Mouse (Mus musculus): ENCODE results near the gene Hoxb6.
A peak's percentile ranks its signal among the peaks of the same experiment; 100 is the strongest.

Gene Hoxb6

DNA sequence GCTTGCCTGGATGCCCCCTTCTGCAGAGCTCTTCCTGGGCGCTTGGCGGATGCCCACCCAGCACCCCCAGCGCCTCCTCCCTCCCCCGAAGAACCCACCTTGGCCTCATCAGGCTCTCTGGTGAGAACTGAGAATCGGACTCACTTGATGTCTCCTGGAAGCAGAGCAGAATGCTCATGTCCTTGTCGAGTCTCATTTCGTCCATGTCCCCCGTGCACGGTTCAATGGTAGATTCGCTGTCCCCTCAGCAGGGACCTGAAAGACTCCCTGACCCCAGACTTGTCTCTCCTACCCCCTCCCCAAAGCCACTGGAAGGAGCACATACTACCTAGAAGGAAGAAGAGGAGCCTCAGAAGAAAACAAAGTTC is 8.8 kb downstream of the Hoxb6 start:
- no peak for DNase-seq (ENCODE audit: low spot score)

GRCm38 (mm10) chr11:96301837-96302236 is 9.6 kb downstream of the Hoxb6 start:
- peak; percentile 66 for DNase-seq (ENCODE audit: low spot score)

- DNase-seq (ENCODE audit: low spot score) = no peak
Measured at GRCm38 (mm10) chr11:96302381-96303150, 10.3 kb downstream of the Hoxb6 start.

- peak; percentile 87 for DNase-seq (ENCODE audit: low spot score)
Measured at GRCm38 (mm10) chr11:96303151-96304099, 11.1 kb downstream of the Hoxb6 start, which contains the start of gene Hoxb5. TSS of gene Hoxb5 (plus strand) at chr11:96303336.

DNA sequence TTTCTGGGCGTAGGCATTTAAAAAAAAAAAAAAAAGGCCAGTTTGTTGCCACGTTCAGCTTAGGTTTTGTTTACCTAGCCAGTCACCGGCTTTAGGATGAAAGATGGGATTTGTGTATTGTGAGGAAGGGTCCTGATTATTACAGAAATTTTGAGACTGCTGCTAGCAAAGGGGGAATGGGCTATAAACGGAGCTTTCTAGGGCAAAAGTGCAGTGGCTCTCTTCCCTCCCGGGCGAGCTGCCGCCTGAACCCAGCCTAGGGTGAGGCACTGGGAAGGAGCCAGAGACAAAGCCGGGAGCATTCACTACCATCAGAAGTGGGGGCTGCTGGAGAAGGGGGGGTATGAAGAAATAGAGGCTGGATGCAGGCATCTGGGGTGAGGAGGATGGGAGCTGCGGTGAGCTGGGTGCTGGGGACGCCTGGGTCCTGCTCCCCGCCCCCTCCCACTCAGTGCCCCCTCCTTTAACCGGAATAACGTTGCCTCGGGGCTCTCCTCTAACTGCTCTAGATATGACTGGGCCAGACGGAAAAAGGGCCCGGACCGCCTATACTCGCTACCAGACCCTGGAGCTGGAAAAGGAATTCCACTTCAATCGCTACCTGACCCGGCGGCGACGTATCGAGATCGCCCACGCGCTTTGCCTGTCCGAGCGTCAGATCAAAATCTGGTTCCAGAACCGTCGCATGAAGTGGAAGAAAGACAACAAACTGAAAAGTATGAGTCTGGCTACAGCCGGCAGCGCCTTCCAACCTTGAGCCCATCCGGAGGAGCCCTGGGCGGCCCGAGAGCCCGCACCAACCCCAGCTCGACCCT is 12.3 kb downstream of the Hoxb6 start:
- DNase-seq (ENCODE audit: low spot score) = no peak

DNA sequence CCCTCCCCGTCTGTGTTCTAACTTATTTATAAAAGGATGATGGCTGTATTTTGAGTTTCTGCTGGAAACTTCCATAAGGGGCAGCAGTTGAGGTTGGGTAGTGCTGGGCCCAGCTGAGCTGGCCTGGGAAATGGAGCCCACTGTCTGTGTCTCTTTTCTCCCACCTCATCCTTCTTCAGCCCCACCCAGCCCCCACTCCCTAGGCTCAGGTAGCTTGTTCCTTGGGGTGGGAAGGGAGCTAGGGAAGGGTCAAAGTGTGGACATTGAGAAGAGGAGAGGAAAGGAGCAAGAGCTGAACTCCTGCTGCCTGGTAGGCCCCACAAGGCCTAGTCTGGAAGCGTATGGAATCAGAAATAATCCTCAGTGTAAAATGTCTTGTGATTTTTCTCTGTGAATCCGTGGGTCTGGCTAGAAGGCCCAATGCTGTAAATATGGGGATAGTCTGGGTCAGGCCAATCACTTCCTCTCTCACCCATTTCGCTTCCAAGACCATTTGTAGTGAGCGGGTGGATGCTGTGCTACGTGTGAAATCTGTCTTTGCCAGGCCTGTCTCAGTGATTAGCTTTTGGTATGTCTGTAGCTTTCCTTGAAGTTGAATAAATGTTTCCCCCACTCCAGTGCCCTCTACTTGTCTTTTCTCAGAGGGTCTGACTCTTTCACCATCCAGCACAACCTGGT is 13.4 kb downstream of the Hoxb6 start:
- DNase-seq (ENCODE audit: low spot score) = no peak

- DNase-seq (ENCODE audit: low spot score) = no peak
Measured at GRCm38 (mm10) chr11:96306183-96306907, 14.1 kb downstream of the Hoxb6 start.

- no peak for DNase-seq (ENCODE audit: low spot score)
Measured at GRCm38 (mm10) chr11:96306908-96307269, 14.6 kb downstream of the Hoxb6 start.

GRCm38 (mm10) chr11:96308763-96309162 is 16.5 kb downstream of the Hoxb6 start:
- no peak for DNase-seq (ENCODE audit: low spot score)

DNA sequence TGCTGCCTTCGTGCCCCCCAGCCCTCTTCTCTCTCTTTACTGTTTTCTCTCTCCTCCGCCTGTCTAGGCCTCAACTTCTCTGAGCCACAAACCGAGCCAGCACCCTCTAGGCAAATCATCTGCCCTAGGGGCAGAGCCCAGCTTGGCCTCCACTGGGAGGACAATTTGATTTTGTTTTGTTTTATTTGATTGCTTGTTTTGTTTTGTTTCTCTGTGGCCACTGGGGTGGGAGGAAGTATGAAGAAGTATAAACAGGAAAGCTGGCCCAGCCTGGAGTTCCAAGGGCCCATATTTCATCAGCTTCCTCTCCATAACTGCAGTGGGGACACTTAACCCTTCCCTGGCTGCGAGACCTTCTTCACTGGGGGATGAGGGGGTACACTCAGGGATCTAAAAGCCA is 17.0 kb downstream of the Hoxb6 start:
- peak; percentile 71 for DNase-seq (ENCODE audit: low spot score)

- no peak for DNase-seq (ENCODE audit: low spot score)
Measured at GRCm38 (mm10) chr11:96310183-96310938, 18.1 kb downstream of the Hoxb6 start.

GRCm38 (mm10) chr11:96311097-96311496 is 18.8 kb downstream of the Hoxb6 start:
- no peak for DNase-seq (ENCODE audit: low spot score)

GRCm38 (mm10) chr11:96311520-96312417 is 19.5 kb downstream of the Hoxb6 start:
- DNase-seq (ENCODE audit: low spot score) = peak; percentile 81

DNA sequence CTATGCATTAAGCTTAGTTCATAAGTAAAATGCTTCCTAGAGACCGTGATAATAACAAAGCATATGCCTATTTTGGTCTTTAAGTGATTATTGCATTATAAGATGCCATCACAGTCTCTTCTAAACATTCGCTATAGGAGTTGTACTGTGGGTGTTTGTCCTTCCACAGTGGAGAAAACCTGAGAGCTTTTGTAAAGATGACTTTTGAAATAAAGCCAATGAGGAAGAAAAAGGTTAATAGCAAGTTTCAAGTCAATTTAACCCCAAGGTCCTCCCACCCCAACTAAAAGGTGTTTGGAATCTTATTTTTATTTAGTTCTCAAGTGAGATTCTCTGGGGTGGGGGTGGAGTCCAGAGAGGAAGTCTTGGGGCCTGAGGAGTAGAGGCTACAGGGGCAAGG is 20.9 kb downstream of the Hoxb6 start:
- no peak for DNase-seq (ENCODE audit: low spot score)

- no peak for DNase-seq (ENCODE audit: low spot score)
Measured at GRCm38 (mm10) chr11:96313806-96314428, 21.6 kb downstream of the Hoxb6 start.

GRCm38 (mm10) chr11:96314671-96315343 is 22.5 kb downstream of the Hoxb6 start:
- no peak for DNase-seq (ENCODE audit: low spot score)

DNA sequence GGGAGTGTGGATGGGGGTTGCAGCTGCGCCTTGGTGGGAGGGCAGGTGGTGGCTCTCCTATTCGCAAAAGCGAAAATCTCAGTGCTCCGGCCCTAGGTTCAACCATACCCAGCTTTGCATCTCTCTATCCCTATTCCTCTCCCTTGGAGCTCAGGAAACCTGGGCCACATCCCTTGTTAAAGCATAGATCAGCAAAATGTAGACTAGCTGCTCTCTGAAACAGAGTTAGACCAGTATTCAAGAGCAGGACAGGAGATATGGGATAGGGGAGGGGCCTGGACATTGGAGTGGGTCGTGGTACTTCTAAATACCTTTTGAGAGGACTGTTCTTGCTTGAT is 23.0 kb downstream of the Hoxb6 start:
- no peak for DNase-seq (ENCODE audit: low spot score)

Data from lung, postnatal 25 days (tissue).